Mouse (Mus musculus) ES-E14 (cell line): Measurements from ENCODE around the gene Snapc5.

Experiments used
- CHD2 ChIP-seq: IDR thresholded peaks from 2 replicates; pipeline ENCODE4 v1.6.1; 2014; ENCODE audit warnings: mild to moderate bottlenecking, low read depth, low read length, inconsistent platforms
- ZC3H11A ChIP-seq: IDR thresholded peaks from 2 replicates; pipeline ENCODE4 v1.6.1; 2012; ENCODE audit warnings: low read depth, mild to moderate bottlenecking, inconsistent platforms, low read length, borderline replicate concordance
- ZNF384 ChIP-seq: IDR thresholded peaks from 2 replicates; pipeline ENCODE4 v1.6.1; 2012; ENCODE audit warnings: low read depth, low read length, inconsistent platforms

GRCm38 (mm10) chr9:64195554-64195953, 16.5 kb downstream of the Snapc5 start:
- TF ChIP-seq ZNF384 (no peak), CHD2 (no peak), ZC3H11A (no peak)
